In the genomic region with DNA sequence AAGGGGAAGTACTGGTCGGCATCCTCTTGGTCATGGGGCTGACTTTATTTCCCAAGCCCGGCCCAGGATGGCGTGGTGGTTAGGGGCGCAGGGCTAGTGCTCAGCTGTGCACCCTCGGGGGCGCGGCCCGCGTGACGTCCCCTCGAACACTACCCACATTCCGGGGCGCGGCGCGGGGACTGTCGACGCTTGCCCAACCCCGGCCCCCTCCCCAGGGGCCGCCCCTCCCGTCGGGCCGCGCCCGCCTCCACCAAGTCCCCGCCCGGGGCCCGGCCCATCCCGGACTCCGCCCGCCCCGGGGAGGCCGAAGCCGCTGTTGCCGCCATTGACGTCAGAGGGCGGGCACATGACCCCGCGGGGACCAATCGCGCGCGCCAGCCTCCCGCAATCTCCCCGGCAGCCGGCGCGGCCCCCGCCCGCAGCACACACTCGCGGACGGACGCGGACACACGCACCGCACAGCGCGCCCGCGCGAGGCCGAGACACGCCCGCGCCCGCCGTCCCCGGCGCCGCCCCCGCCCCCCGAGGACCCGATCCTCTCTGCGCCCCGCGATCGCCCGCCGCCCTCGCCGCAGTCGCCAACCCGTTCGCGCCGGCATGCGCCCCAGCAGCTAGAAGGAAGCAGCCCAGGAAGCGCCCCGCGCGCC, we compare ENCODE assay signal across 1 mouse cellular context.
TF ChIP-seq lines count a peak whose summit lies in the region.

No protein-coding gene starts in this region.

TF ChIP-seq in CH12.LX, 34 proteins besides CTCF, POLR2A, EP300 and RAD21 (continued from another document):
- TF ChIP-seq USF2 (conservative IDR thresholded peaks at IDR 0.05; ENCODE audit: low read depth, low read length), result peak; percentile 63
- TF ChIP-seq ZMIZ1 (IDR thresholded peaks at IDR 0.05; ENCODE audit: low read depth, low read length), result peak; percentile 52
- TF ChIP-seq MXI1 (IDR thresholded peaks at IDR 0.05; ENCODE audit: low read depth, low read length), result peak; percentile 48; the same call in 1 of the 2 replicates
- TF ChIP-seq BHLHE40 (IDR thresholded peaks at IDR 0.05; ENCODE audit: low read depth, low read length), result peak; percentile 19; the same call in 1 of the 2 replicates
- no peak for TF ChIP-seq RCOR1 (conservative IDR thresholded peaks at IDR 0.05; ENCODE audit: low read depth, low read length)
- TF ChIP-seq E2F4 (IDR thresholded peaks at IDR 0.05; ENCODE audit: insufficient replicate concordance, low read depth, low read length), result no peak
- peak; percentile 56; the same call in 1 of the 2 replicates for TF ChIP-seq MAX (IDR thresholded peaks at IDR 0.05; ENCODE audit: low read length)
- peak; percentile 60 for TF ChIP-seq NELFE (IDR thresholded peaks at IDR 0.05; ENCODE audit: low read depth, low read length)
- peak; percentile 68 for TF ChIP-seq TCF12 (IDR thresholded peaks at IDR 0.05; ENCODE audit: low read depth, low read length)
TF ChIP-seq in CH12.LX: peak in this region for 9.
